Mouse (Mus musculus) gastrocnemius, postnatal 10 days (tissue): ENCODE data around the gene Cxcl3. TPM values are rescaled to one million over a fixed set of nuclear protein-coding genes. Genes with fewer than 3 reads are reported as not detected.

Source experiments
- DNase-seq: peaks from one replicate; pipeline ENCODE4 v3.0.0; 2021; ENCODE audit warnings: mixed read lengths
- long read RNA-seq, 2 experiments: library from polyadenylated mRNA; stranded (forward); transcript quantifications; one replicate each; pipeline ENCODE4 v2.0.0; 2021
- total RNA-seq, 2 experiments: library from RNA; stranded (reverse); gene quantifications; 2 replicates each; pipeline ENCODE4 v1.2.3; 2021

Gene Cxcl3
- total RNA-seq: not detected
- long read RNA-seq, experiment 1: 0 reads
- long read RNA-seq, experiment 2: 0 reads

DNA sequence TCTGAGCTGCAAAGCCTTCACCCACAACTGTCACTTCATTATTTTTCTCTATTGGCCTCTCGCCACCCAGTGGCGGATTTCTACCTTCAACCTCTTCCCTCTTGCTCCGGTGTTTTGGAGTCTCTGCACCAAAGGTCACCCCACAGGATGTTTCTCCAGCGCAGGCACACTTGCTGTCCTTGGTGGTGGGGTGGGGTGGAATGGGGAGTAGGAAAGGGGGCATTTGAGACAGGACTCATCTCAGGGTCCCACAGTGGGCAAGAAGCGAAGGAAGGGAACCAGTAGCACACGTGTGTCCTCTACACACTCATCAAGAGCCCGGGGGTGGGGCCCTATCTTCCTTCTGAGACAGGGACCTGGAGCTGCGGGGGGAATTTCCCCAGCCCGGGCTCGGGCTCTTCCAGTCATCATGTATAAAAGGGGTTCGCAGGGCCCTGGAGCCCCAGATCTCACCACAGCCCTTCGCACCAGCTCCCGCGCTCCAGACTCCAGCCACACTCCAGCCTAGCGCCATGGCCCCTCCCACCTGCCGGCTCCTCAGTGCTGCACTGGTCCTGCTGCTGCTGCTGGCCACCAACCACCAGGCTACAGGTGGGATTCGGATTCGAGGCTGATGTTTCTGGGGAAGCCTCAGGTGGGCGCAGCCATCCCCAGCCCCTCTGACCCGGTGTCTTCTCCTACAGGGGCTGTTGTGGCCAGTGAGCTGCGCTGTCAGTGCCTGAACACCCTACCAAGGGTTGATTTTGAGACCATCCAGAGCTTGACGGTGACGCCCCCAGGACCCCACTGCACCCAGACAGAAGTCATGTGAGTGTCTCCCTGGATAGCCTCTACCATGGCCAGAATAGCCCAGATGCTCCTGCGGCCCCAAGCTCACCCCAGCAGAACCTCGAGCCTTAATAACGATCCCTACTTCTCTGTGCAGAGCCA is at the start of gene Cxcl3:
Gene Cxcl3 (plus strand): TSS at position 445 of the 930 bp plus-strand sequence.
- no peak for DNase-seq

DNA sequence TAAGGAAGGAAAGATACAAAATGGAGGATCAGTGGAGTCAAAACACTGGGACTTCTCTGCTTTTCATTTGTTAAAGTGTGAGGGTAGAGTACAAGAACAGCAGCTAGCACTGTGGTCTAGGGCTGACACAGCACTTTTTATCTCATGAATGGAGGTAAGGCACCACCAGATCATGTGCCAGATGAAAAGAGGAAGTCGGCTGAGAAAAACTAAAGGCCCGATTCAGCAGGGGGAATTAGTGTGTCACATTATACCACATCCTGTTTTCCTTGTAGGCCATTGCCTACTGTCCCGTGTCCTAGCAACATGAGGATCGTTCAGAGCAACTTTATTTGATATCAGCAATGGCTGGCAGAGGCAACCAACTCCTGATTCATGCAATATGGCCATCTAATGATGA is 43.9 kb upstream of the Cxcl3 start:
- no peak for DNase-seq

DNA sequence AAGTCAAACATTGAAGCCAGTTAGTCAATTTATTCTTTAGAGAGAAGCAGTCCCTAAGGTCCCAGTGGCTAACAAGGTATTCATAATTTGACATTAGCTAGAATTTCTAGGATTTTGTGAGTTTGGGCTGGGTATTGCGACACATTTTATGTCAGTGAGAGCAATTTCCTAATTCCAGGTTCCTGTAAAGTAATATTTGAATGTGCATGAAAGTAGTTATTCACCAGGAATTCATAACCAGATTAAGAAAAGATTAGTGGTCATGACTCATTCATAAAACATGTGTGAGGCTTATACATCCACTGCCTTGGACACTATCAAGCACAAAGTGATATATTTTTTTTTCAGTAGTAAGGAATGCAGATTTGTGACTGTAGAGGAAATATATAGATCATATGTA is 32.0 kb upstream of the Cxcl3 start:
- no peak for DNase-seq

DNA sequence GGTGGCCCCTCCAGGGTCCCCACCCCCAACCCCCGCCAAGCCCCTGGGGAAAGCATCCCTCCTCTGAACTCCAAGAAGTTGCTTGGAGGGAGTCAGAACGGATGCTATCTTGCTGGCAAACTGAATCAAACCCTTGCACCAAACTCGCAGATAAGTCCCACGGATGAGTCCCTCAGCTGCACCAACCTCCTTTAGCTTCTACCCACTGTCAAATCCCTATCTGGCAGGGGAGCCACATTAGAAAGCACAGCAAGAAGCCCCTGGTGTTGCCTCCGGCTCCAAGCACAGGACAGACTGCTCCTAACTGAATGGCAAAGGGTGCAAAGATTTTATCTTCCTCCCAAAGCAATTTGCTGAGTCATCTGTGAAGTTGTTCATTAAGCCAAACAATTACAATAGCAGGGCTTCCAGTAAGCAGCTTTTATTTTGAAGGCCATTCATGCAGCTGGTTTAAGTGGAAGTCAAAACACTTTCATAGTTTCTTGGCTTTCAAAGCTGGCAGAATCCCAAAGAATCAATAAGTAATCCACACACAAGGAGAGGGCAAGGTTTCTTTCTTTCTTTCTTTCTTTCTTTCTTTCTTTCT is 27.8 kb upstream of the Cxcl3 start:
- no peak for DNase-seq

DNA sequence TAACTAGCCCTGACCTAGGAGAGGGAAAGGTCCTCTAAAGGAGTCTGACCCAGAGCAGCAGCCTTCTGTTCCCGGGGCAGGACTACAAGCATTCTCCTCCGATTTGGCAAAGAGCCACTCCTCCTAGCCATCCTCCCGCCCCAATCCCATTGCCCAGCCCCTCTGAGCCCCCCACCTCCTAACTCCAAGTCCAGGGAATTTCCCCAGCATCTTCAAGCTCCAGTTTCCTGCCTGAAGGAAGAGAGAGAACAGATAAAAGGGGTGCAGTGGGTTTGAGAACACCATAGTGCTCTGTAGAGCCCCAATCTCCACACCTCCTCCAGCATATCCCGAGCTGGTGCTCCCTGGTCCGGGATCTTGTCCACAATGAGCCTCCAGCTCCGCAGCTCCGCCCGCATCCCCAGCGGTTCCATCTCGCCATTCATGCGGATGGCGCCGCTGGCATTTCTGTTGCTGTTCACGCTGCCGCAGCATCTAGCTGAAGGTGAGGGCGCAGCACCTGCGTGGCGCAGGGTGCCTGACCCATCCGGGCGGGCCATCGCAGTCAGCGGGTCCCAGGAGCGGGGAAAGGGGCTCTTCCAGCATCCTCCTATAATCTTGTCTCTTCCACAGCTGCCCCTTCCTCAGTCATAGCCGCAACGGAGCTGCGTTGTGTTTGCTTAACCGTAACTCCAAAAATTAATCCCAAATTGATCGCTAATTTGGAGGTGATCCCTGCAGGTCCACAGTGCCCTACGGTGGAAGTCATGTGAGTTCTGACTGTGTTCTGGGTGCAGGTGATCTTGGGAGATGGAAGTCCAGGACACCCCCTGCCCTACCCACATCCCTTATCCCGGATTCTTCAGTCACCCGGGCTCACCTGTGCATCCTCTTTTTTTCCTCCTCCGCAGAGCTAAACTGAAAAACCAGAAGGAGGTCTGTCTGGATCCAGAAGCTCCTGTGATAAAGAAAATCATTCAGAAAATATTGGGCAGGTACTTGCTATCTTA is 26.5 kb upstream of the Cxcl3 start, which contains the start of gene Cxcl5:
Gene Cxcl5 (plus strand): TSS at position 284 of the 989 bp plus-strand sequence.
- DNase-seq: no peak

DNA sequence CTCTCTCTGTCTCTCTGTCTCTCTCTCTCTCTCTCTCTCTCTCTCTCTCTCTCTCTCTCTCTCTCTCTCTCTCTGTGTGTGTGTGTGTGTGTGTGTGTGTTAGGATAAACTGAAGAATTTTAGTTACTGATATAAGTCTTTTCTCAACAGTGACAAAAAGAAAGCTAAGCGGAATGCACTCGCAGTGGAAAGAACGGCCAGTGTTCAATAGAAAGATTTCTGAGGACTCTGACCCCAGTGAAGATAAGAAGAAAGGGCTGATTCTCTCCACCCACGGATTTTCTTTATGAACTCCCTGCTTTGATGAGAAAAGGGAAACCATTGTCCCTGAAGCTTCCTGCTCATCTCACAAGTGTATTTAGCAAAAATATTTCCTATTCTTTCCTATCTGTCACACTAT is 25.6 kb upstream of the Cxcl3 start:
- no peak for DNase-seq

DNA sequence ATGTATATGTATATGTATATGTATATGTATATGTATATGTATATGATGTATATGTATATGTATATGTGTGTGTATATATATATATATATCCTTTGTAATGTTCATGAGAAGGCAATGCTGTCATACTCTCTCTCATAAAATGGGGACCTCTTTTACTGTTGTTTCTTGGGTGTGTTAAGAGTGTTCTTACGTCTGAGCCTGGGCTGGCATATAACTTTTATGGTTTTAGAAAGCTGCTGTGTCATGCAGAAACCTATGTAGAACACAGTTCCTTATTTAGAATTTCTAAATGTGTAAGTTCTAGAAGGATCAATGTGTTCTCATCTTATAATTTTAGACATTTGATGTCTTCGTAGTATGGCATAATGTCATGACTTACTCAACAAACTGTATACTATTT is 25.1 kb upstream of the Cxcl3 start:
- no peak for DNase-seq

DNA sequence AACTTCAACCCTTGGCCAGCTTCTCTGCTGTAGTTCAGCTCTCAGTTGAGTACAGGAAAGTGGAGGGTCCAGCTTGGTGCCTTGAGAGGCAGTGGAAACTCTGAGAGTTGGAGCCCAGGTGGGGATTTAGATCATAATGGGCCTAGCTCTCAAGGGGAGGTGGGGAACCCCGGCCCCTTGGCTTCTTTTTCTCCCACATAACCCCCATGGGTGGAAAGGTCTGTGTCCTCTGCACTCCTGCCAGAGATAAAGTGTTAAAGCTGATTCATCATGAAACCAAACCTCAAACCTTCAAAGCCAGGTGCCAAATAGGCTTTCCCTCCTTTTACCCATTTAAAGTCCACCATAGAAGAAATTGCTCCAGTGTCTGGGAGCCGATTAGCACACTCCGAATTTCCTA is 24.1 kb upstream of the Cxcl3 start:
- DNase-seq: no peak

DNA sequence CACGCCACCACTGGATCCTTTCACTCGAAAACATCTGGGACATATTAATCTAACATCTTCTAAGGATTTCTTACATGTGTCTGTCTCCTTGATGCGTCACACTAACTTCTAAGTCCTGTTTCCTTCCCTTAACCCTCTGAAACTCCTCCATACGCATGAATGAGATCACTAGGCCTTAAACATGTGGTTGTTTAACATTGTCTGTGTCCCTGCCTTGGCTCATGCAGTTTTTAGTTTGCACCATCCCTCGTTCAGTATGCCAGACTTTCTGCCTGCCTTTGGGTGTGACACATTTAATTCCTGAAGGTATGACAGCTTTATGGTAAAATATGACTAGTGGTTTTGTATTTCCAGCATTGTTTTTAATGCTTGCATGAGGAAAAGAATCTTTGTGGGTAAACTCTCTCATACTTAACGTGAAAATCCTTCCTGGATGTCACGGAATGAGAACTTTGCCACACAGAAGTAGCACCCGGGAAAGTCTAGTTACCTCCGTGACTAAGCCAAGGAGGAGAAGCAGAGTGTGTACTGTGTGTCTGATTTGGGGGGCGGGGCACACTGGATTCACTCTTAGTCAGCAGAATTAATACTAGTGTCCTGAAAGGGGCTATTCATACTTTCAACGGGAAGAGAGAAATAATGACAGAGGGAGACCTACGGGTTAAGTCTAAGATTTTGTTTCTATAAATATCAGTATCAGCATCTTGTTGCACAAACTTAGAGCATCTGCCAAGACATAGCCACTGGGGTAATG is 21.8 kb upstream of the Cxcl3 start:
- no peak for DNase-seq

DNA sequence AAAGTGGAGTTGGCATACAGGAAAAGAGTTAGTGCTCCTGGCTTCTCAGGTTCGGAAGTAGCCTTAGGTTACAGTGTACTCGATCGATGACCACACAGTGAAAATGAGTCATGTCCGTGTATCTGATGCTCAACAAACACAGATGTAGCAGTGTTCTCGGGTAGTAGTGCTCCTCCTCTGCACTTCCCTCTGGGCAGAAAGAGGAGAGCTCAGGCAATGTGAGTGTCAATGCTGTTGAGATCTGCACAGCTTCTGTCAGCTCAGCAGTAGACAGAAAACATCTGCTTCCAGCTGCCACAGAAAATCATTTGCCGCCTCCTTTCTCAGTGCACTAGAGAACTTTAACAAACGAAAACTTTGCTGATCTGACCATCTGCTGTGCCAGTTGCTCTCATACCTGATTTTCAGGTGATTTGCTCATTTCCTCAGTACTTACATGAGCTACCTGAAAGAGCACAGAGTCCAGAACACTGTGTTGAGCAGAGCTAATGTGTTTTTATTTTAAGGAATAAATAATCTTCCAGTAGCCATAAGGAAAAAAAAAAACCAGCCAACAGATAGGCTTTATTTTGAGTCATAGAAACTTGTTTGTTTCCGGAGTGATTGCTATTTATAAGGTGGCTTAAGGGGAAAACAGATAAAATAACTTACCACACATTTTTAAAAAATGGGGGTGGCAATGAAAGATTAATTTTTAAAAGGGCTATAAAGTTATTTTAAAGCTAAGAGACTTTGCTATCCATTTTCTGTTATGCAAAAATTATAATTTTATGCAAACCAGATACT is 19.9 kb upstream of the Cxcl3 start:
- no peak for DNase-seq

DNA sequence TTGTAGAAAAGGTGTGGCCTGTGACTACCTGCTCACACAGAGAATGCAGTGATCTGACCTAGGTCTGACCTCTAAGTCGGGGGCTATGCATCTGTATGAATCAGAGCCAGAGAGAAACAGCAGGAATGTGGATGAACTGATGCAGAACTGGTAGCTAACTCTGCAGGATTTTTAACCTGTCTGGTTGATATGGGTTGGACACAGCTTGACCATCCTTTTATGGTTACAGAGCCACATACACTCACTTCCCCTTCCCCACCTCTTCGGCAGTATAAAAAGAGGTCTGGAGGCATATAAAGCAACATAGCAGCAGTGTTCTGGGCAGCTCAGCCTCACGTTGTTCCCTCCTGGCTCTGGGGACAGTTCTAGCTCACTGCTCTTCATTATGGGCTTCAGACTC is 17.7 kb upstream of the Cxcl3 start, which contains the start of gene Ppbp:
Gene Ppbp (plus strand): TSS at position 301 of the 400 bp plus-strand sequence.
- DNase-seq: no peak

DNA sequence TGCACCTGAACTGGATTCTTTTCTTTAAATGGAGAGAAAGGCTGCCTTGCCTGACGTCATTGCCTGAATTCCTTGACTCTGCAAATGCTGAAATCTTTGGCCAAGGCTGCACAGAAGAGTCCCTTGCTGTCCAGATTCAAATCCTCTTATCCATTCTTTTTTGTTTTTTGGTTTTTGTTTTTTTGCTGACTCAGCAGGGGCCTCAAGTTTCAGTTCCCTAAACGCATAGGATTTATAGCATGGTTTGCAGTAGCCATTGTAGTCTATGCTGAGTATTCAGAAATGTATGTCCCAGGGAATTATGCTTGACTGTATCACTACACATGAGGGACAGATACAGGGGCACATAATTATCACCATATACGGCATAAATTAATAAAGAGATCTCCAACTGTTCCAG is 14.5 kb upstream of the Cxcl3 start:
- no peak for DNase-seq

DNA sequence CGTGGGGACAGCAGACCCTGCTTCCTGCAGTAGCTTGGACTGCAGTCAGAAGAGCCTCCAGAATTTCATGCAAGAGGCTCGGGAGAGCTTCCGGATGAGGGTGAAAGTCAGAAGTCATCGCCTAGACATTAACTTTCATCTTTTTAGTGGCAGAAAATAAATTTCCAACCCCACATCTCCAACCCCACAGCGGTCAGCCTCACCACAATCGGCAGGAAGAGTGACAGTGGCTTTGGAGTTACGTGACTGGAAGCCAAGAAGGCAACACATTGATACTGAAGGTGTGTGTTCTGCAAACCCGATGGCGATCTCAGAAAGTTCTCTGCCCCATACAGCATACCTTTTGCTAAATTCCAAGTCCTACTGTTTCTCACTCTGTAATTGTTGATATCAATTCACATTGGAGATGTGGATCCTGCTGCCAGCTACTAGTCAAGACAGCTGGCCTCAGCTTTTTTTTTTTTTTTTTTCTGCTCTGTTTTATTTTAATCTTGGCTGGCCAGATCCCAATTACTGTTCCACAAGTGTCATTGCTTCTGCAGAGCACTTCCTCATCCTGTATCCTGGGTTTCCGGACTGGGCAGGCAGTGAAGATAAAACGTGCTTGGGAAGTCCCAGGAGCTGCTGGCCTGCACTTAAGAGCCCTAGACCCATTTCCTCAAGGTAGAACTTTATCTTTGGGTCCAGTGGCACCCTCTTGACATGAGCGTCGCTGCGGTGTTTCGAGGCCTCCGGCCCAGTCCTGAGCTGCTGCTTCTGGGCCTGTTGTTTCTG is 13.8 kb upstream of the Cxcl3 start, which contains the start of gene Pf4:
Gene Pf4 (plus strand): TSS at position 556 of the 774 bp plus-strand sequence.
- DNase-seq: no peak

DNA sequence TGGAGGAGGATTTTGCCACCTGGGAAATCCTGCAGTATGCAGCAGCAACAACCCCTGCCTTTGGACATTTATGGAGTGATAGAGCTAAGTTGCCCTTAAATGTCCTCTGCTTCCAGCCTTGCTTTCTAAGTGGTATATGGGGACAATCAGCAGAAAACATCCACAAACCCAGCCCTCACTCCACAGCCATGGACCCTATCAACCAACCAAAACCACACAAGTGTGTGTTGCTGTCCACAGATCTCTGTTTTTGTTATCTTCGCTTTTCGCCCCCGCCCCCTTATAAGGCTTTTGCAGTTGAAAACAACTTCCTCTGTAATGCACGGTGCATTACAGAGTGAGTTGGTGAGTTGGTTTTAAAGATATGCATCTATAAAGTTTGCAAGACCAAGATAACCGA is 10.3 kb upstream of the Cxcl3 start:
- DNase-seq: no peak

DNA sequence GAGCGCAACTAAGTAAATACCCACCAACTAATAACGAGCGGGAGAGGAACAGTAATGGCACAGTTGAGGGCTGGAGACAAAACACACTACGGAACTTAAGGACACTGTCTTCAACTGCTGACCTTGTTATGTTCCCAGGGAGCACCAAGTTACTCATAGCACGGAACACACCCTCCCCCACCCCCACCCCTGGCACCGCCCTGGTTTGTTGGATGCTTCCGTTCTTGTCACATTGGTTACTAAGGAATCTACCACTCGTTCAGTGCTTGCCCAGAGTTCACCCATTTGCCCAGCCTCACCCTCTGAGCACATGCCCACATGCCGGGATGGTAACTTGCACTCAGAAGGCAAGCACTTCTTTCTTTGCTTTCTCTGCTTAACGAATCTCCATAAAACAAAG is 8.3 kb upstream of the Cxcl3 start:
- no peak for DNase-seq

DNA sequence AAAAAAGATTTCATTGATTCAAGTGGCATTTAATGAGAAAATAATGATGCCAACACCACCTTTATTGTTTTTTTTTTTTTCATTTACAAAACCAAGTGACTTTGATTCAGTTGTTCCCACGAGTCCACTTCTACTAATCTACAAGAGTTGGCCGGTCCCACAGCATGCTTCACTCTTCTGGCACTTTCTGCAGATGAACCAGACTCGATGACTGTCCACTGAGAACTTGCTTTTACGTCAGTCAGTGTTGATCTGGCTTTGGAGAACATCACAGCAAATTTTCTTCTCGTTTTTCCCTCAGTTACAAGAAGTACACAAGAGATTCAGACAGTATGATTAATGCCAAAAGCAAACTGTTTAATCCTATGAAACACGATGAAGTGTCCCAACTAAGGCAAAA is 7.0 kb upstream of the Cxcl3 start:
- no peak for DNase-seq

DNA sequence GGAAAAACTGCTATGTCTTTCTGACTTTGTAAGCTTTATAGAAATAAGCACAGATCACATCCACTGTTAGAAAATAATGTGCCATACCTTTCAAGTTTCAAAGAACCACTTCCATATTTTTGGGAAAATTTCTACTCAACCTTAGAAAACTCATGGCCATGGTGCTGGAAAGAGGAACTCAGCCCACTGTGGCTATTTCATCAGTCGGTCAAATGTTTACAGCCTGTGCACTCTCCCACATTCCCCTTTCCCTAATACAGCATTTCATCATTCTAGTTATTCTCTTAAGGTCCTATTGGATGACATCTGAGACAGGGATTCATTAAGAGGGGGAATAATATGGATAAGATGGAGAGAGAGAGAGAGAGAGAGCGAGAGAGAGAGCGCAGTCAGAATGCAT is 2.2 kb upstream of the Cxcl3 start:
- no peak for DNase-seq

DNA sequence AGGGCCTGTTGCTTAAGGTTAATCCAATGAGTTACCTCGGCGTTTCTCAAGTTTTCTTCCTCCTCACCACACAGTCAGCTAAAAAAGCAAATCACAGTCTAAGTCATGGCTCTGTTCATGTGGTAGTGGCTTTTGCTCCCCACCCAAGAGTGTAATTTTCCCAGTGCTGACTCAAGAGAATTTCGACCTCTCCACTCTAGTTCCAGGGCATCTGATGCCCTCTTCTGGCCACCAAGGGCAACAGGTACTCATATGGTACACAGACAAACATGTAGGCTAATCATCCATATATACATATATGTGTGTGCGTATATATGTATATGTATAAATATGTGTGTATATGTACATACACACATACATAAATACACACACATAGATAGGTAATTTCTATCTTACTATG is 2.2 kb downstream of the Cxcl3 start:
- DNase-seq: no peak

DNA sequence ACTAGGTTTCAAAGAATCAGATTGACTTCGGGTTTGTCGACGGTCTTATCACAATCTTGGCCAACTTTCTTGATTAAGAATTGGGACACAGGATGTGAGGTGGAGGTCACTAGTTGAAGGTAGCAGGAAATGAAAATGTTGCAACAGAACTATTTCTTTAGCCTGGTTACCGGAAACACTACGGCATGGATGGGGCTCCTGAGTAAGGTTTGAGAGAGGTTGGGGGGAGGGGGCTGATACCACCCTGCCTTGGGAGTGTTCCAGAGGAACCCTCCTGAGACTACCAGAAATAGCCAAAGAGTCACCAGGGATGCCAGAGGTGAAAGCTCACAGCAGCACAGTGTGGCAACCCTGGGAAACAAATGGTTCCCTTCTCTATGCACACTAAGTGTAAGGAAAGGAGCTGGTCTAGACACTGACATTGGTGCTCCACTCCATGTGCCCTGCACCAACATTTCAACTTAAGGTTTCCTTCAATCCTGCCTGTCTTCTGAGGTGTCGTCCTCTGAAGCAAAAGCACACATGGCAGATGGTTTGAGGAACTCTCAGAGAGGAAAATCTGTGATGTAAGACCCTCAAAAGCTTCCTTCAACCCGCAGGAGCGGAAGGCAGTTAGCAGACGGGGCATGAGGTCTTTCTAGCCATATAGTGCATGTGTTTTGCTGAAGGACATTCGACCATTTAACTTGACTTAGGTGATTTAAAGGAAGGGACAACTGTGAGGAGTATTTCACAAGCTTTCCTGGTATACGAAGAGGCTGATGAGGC is 3.6 kb downstream of the Cxcl3 start:
- no peak for DNase-seq
